Mouse (Mus musculus): ENCODE measurements around the gene Smim17.
"Not testable (repeated sequence)": the region's sequence is repeated elsewhere in the genome, so short reads cannot be mapped to it uniquely, and the experiment has no call there.

Smim17 gene

DNA sequence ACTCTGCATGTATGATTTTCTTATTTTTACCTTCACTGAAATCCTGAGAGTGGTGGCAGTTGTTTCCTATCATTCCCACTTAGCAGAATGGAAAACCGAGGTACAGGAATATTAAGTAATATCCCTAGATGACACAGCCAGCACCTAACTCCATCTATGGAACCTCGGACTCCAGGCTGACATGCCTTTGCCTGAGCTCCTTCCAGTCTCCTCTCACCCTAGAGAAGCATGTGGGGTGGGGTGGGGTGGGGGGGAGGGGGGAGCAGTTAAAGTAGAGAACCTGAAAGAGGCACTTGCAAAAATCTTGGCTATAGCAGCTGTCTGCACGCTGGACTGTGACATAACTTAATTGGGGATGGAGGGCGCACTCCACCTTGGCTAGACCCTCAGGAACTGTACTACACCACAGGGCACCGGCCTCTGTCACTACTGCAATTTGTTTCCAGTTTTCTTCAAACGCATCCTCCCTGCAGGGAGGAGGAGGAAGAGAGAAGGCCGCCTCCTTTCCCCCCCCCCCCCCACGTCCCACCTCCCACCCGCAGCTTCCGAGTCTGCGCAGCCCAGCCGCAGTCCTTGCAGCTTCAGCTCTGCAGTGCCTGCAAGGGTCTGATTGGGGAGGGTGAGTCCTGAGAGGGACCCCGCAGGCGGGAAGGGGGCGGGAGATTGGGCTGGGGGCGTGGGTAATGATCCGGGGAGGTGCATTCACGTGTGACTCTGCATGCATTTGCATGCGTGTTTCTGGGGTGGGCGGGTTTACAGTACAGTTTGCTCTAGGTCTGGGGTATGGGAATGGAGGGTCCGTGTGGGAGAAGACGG lies 16.3 kb downstream of the Smim17 start:
- no peak for DNase-seq (ENCODE audit: low read depth, low spot score)

DNA sequence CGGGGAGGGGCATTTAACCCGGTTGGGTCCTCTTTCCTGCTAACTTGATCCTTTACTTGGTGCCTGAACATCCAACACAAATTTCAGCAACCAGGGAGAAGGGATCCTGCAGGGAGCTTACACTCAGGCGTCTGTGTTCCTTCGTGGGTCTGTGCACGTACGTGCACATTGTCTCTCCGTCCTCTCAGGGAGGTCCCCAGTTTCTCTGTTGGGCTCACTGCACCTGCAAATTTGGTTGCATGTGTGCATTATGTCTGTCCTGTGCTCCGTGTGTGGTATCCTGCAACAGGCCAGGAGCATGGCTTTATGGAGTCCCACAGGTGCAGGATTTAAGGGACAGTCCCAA lies 16.9 kb downstream of the Smim17 start:
- no peak for DNase-seq (ENCODE audit: low read depth, low spot score)

DNA sequence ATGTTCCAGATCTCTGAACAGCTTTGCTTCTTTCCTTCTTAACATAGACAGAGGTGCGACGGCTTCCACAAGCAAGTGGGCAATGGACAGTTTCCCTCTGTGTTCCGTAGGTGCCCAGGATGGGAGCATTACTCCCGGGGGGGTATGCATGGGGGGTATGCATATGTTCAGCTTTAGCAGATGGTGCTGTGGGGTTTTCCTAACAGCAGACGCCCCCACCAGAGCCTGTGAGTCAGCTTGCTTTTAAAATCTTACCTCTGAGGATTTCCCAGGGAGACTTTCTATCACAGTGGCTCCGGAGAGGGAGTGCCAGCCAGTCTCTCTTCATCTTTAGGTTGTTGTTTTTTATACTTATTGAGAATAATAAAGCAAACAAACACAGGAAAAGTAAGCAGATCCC lies 21.4 kb downstream of the Smim17 start:
- DNase-seq (ENCODE audit: low read depth, low spot score) = peak; percentile 48

DNA sequence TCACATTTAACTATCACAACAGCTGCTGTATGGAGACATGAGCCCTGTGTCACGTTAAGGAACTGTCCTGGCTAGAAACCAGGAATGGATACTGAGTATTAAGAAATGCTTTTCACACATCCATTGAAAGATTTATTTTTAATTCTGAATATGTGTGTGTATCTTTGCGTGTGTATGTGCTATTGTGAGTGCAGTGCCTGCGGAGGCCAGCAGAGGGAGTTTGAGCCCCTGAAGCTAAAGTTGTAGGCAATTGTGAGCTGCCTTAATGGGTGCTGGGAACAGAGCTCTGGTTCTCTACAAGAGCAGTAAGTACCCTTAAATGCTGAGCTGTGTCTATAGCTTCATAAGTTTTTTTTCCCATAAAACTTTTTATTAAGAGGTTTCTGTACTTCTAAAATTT lies 30.9 kb downstream of the Smim17 start:
- DNase-seq (ENCODE audit: low read depth, low spot score) = no peak

DNA sequence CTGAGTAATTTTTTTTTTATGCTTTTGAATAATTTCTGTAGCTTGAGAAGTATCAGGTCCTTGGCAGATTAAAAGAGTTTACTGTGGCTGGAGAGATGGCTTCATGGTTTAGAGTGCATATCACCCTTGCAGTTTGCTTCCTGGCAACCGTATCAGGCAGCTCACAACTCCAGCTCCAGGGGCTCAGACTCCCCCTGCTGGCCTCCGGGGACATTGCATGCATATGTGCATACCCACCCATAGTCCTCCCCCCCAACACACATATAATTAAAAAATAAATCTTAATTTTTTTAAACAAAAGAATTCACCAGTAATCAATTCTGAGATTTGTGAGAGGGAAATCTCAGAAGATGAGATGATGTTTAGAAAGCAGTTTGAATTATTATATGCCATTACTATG lies 31.8 kb downstream of the Smim17 start:
- DNase-seq (ENCODE audit: low read depth, low spot score) = no peak

DNA sequence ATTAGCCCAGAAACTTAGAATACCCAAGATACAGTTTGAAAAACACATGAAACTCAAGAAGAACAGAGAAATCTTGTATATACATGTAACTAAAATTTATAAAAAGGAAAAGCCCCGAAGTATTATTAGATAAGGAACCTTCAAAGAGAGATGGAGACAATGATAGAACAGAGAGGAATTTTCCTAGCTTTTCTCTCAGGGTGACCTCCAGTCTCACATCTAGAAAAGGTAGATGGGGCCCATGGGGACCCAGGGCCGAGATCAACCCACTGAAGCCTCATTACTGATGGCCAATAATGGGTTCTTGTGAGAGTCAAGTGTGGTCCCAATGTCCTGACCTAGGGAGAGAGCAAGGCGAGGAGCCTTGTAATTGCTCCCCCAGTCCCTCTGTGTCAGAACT lies 39.9 kb downstream of the Smim17 start, which contains the start of gene Olfr1344:
Gene Olfr1344, plus strand, starts transcription at position 301 of the 400 bp plus-strand sequence.
- no peak for DNase-seq (ENCODE audit: low read depth, low spot score)

DNA sequence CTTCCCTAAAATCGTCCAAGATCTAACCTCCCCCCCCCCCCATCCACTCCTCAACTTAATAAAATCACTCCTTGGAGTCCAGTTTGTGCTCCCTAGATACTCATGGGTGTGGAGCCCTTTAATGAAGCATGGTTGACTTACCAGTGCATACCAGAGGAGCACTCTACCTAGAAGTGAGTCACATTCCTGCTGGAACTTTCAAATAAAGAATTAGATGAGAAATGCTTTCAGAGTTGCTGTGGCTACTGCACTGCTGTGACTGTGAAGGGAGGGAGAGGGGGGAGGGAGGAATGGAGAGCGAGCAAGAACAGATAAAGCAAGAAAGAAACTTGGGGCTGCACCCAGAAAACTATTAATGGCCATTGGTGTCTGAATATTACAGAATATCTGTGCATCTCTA lies 42.7 kb downstream of the Smim17 start:
- no peak for DNase-seq (ENCODE audit: low read depth, low spot score)

DNA sequence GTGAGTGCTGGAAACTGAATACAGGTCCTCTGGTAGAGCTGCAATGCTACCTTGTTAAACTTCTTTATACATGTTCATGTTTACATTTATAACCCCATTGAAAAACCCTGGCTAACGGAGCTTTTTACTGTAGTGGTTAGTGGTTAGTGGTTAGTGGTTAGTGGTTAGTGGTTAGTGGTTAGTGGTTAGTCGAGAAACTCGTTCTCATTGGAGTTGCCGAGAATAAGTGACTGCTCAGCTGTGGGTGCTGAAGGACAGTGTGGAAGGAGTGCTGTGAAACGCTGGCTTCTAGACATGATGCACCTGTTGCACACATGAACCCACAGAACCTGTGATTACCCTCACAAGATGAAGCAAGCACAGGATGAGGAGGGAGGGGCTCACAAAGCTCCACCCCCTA lies 49.3 kb downstream of the Smim17 start:
- DNase-seq (ENCODE audit: low read depth, low spot score) = no peak

DNA sequence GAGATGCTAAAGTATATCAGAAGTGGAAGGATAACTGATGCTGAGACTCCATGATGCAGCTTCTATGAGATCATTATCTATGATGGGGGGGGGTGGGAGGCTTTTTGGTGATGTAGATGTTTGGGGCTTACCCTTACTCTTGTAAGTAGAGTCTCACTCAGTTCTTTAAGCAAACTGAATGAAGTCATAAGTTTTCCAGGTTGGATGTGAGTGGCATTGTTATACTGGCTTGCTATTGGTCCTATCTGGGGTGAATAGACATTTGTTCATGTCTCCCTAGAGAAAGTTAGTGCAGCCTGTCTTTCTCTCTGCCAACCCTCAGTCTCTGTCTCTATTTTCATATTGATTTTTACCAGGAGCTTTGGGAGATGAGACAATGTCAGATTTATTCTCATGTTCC lies 57.4 kb downstream of the Smim17 start, which contains the start of gene Olfr1336:
Gene Olfr1336, plus strand, starts transcription at position 301 of the 400 bp plus-strand sequence.
- DNase-seq (ENCODE audit: low read depth, low spot score) = no peak

DNA sequence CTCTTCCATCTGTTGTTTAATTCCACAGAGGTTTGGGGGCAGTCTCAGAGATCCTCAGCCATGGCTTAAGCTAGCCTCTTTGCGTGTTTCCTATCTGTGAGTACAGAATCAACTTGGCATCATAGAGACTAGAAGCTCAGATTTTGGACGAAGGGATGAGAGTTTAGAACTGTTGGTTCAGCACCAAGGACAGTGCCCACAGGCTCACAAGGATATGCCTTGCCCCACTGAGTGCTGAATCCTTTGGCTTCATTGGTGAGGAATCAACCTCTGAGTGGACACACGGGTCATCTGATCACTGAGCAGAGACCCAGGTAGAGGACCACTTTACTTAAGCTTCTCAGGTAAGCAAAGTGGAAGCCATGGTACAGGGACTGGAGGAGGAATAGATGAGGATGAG lies 57.9 kb downstream of the Smim17 start:
- DNase-seq (ENCODE audit: low read depth, low spot score) = no peak

DNA sequence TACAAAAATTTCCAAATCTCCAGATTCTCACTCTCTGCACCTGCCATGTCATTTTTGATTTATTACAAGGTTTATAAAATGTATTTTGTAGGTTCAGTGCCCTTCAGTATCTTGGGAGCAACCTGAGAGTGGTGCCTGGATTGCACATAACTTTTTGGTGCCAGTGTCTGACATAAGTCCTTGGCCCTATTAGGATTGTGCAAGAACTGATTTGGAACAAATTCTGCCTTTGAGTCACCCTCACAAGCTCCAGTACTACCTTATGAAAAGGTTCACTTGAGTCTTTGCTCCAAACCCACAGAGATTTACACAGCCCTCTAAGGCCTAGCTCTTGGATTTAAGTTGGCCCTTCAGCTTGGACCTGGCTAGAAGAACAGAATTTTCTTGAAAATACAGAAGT lies 68.4 kb downstream of the Smim17 start, which contains the start of gene Olfr1346:
Gene Olfr1346, plus strand, starts transcription at position 151 of the 400 bp plus-strand sequence.
- DNase-seq (ENCODE audit: low read depth, low spot score) = no peak

DNA sequence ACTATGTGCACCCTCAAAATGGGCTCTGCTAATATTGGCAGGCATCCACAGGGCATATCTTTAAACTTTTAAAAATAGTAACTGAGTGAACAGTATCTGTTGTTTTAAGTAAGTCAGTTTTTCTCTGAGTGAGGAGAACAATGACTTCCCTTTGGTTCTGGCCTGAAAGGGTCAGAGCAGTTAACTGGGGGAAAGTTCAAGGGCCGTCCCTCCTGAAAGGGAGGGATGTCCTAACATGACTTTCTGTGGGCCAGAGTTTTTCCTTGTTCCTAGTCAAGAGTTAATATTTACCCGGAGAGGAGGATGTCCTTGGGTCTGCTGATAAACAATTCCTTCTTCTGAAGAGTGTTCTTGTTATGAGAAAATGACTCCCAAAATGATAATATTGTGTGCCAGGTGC lies 79.1 kb downstream of the Smim17 start:
- DNase-seq (ENCODE audit: low read depth, low spot score) = not testable (repeated sequence)

Data from telencephalon, adult 2 months (tissue).